Mouse (Mus musculus) right cerebral cortex, postnatal 14 days (tissue): ENCODE results near the gene Inafm2.

Experiments used
- DNase-seq: peaks from one replicate; pipeline ENCODE4 v3.0.0; 2022

Gene Inafm2

DNA sequence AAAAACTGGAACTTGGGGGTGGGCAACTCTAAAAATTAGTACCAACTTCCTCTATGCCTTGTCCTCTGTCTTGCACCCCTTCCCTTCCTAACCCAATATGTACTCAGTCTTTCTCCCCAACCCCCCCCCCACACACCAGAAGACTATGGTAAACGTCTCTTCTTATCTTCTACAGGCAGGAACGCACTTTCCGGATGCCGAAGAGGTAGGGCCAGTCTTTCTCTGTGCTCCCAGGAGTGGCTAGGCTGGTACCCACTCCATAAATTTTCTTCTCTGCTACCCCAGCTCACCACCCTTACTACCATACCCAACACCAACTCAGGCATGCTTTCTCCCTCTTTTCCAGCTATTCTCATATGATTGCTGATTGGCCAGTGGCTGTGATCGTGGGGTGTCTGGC lies 41.0 kb downstream of the Inafm2 start:
- DNase-seq: no peak

DNA sequence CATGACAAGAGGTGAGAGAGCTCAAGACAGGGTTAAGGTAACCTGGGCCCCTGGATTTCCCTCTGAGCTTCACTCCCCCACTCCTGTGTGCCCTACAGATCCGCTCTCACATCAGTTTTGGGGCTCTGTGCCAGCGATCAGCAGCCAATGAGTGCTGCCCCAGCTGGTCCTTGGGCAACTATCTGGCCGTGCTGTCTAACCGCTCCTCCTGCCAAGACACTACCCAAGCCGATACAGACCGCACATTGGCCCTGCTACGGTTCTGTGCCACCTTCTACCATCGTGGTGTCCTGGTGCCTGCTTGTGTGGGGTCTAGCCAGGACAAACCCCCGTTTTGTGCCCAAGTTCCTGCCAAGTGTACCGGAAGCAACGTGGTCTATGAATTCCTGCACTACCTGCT lies 43.9 kb downstream of the Inafm2 start:
- DNase-seq: no peak

DNA sequence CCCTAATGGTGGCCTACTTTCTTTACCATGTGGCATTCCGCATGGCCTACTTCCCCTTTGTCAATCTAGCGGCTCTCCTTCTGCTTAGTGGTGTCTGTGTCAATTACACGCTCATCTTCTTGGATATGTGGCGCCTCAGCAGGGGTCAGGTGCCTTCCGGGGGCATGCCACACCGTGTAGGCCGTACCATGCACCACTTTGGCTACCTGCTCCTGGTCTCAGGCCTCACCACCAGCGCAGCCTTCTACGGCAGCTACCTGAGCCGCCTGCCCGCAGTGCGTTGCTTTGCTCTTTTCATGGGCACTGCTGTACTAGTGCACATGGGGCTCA lies 44.6 kb downstream of the Inafm2 start:
- no peak for DNase-seq

DNA sequence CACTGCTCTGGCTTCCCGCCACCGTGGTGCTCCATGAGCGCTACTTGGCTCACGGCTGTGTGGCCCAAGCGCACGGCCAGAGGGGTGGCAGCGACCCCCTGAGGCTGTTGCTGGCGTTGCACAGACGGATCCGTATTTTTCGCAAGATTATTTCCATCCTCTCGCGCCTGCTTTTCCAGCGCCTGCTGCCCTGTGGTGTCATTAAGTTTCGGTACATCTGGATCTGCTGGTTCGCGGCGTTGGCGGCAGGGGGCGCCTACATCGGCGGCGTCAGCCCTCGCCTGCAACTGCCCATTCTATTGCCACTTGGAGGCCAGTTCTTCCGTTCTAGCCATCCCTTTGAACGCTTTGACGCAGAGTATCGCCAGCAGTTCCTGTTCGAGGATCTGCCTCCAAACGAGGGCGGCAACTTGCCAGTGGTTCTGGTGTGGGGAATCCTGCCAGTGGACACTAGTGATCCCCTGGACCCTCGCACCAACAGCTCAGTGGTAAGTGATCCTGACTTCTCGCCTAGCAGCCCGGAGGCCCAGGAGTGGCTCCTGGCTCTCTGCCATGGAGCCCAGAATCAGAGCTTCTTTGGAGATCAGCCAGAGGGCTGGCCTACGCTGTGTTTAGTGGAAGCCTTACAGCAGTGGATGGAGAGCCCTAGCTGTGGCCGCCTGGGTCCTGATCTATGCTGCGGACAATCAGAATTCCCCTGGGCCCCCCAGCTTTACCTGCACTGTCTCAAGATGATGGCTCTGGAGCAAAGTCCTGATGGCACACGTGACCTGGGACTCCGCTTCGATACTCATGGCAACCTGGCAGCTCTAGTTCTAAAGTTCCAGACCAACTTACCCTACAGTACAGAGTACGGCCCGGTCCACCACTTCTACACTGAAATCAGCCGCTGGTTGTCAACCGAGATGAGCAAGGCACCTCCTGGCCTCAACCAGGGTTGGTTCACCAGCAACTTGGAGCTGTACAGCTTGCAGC lies 45.3 kb downstream of the Inafm2 start:
- peak; percentile 65 for DNase-seq

DNA sequence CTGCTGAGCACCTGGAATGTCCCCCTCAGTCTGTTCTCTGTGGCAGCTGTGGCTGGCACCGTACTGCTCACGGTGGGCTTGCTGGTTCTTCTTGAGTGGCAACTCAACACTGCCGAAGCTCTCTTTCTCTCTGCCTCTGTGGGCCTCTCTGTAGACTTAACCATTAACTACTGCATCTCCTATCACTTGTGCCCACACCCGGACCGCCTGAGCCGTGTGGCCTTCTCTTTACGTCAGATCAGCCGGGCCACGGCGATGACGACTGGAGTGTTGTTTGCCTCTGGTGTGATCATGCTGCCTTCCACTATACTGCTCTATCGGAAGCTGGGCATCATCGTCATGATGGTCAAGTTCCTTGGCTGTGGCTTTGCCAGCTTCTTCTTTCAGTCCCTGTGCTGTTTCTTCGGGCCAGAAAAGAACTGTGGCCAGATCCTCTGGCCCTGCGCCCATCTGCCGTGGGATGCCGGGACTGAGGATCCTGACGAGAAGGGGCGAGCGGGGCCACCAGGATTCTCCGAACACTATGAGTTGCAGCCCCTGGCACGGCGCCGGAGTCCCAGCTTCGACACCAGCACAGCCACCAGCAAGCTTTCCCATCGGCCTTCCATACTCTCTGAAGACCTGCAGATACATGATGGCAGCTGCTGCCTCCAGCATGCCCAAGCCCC lies 46.2 kb downstream of the Inafm2 start:
- DNase-seq: no peak

DNA sequence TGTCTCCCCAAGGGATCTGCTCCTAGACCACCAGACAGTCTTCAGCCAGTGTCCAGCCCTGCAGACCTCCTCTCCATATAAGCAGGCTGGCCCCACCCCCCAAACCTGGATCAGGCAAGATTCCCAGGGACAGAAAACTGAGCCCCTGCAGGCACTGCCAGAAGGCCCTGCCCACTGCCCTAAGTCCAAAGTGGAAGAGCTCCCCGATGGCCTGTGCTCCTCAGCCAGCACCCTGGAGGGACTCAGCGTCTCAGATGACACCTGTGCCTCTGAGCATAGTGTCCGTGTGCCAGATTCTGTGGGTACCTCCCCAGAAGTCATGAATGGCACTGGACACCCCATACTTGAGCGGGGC lies 46.7 kb downstream of the Inafm2 start:
- no peak for DNase-seq

DNA sequence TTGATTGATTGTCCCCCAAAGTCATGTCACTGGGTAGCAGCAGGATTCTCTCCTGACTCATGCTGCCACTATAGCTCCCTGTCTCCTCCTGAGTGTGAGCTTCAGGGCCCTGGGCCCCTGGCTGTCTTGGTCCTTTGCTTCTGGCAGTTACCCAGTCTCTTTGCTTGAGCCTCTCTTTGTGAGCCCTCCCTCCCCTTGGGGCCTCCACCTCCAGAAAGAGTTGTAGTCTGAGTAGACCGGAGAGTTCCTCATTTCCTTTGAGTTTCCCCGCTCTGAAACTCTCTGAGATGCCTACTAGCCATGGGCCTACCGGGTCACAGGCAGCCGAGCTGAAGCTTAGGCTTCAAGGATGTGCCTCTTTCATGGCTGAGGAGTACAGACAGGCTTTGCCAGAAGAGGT lies 48.1 kb downstream of the Inafm2 start:
- no peak for DNase-seq
